Mouse (Mus musculus) liver, embryonic 18 days (tissue): ENCODE measurements around the gene Nkap. TPM values are rescaled to one million over a fixed set of nuclear protein-coding genes. Genes with fewer than 3 reads are reported as not detected.

Experiments
- polyA plus RNA-seq: library from polyadenylated mRNA; depleted of rRNA; stranded (reverse); fragments of >200 nt; gene quantifications from 2 replicates; pipeline ENCODE4 v1.2.3, GENCODE M21; 2012; rRNA removed

Gene Nkap
- 1.9 and 2.1 TPM in 2 replicates for polyA plus RNA-seq

GRCm38 (mm10) chrX:37126671-37127358, at the start of gene Nkap:
Gene Nkap, plus strand, starts transcription at chrX:37126795.

DNA sequence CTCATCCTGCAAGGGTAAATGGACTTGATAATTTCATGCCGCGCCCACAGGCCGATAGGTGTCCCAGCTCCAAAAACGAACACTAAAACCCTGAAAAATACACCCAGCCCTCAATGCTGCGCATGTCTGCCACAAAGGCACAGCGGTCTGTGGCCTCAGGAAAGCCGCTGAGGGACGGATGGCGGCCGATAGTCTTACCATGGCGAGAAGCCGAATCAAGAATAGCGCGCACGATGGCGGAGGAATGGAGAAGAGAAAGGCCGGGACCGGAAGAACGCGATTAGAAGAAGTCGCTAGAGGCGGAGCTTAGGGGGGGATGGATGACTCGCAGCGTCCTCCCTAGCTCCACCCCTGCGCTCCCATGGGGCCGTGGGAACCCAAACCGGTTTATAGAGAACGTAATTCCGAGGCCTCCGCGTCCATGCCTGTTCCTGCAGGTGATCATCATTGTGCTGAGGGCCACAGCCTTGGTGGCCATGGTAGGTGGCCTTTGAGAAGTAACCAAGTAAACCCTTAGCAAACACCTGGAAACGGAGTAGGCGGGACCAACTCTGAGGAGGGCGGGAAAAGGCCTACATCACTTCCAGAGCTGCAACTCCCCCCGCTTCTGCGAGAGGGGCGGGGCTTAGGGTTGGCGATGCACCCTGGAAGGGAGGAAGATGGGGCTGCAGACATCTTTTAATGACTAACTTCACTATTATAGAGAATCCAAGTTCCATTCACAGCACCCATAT, 41.5 kb upstream of the Nkap start, which contains the start of gene Rpl39:
Gene Rpl39 (minus strand): TSS at position 476 of the 734 bp plus-strand sequence.

GRCm38 (mm10) chrX:37110193-37110880, 16.3 kb upstream of the Nkap start, which contains the start of gene Upf3b:
Gene Upf3b, minus strand, starts transcription at chrX:37110322.

GRCm38 (mm10) chrX:37168742-37169141, 42.1 kb downstream of the Nkap start, which contains the start of gene Akap14:
Gene Akap14, minus strand, starts transcription at chrX:37168842.

GRCm38 (mm10) chrX:37191105-37191743, 64.6 kb downstream of the Nkap start, which contains the start of the genes Ndufa1 and Rnf113a1:
Gene Ndufa1, minus strand, starts transcription at chrX:37191163.
Gene Rnf113a1, plus strand, starts transcription at chrX:37191245.

Other genes starting within 250 kb of the Nkap start
- gene Nkrf, start 223.9 kb upstream of the Nkap start, polyA plus RNA-seq, result 1.5 TPM in 2 replicates
- 4.9 TPM in 2 replicates for gene Sept6, start 135.0 kb upstream of the Nkap start, polyA plus RNA-seq
- 0.04 and 0.05 TPM in 2 replicates for gene Sowahd, start 78.0 kb upstream of the Nkap start, polyA plus RNA-seq
- gene Rpl39, start 41.4 kb upstream of the Nkap start, polyA plus RNA-seq, result 435 and 498 TPM in 2 replicates
- 10.8 and 10.9 TPM in 2 replicates for gene Upf3b, start 16.5 kb upstream of the Nkap start, polyA plus RNA-seq
- gene Akap14, start 42.0 kb downstream of the Nkap start, polyA plus RNA-seq, result not detected in 2 replicates
- 243 and 254 TPM in 2 replicates for gene Ndufa1, start 64.4 kb downstream of the Nkap start, polyA plus RNA-seq
- 1.6 and 1.9 TPM in 2 replicates for gene Rnf113a1, start 64.5 kb downstream of the Nkap start, polyA plus RNA-seq
- gene Gm9, start 84.2 kb downstream of the Nkap start, polyA plus RNA-seq, result not detected in 2 replicates
- gene Rhox1, start 95.5 kb downstream of the Nkap start, polyA plus RNA-seq, result not detected in 2 replicates
- not detected in 2 replicates for gene Rhox2a, start 118.2 kb downstream of the Nkap start, polyA plus RNA-seq
- gene Rhox3a, start 123.1 kb downstream of the Nkap start, polyA plus RNA-seq, result not detected in 2 replicates
- not detected in 2 replicates for gene Rhox4a, start 138.5 kb downstream of the Nkap start, polyA plus RNA-seq